Mouse (Mus musculus) lung, adult 2 months (tissue): ENCODE measurements around the gene Spata13.

ENCODE experiments used
- CTCF ChIP-seq: fragments of 200-500 bp; IDR thresholded peaks from 2 replicates; pipeline ENCODE4 v1.5.1; 2011; ENCODE audit warnings: mild to moderate bottlenecking, low read length, control low read depth; ENCODE audit not compliant: insufficient read depth
- POLR2A ChIP-seq: fragments of 200-500 bp; IDR thresholded peaks from 2 replicates; pipeline ENCODE4 v1.6.1; 2011; ENCODE audit warnings: low read depth, mild to moderate bottlenecking, control low read depth, low read length, borderline replicate concordance; ENCODE audit errors: extremely low read depth

- TF ChIP-seq CTCF, result no peak
- TF ChIP-seq POLR2A, result no peak
Measured at GRCm38 (mm10) chr14:60666252-60666651, 32.5 kb downstream of the Spata13 start.
